Mouse (Mus musculus): ENCODE results near the gene Mtap.

Mtap gene

DNA sequence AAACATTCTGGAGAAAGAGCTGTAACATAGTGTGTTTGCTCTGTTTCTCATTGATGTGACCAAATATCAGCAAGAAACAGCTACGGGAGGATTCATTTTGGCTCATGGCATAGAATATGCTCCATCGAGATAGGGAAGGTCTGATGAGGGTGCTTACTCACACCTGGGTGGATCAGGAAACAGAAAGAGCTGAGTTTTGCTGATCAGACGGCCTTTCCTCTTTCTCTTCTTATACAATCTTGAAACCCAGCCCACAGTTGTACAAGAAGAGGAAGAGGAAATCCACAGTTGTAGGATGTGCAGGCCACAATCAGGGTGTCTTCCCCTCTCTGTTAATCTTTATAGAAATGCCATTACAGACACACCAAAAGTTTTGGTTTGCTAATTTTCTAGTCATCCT, 75.3 kb downstream of the Mtap start:
- no peak for DNase-seq (ENCODE audit: low spot score in 2 of 2)

All from frontal cortex, postnatal 10 days (tissue).